Mouse (Mus musculus) cerebellum, adult 2 months (tissue): ENCODE results near the gene Dlg1.

Source experiments
- CTCF ChIP-seq: fragments of 200-500 bp; IDR thresholded peaks from 2 replicates; pipeline ENCODE4 v1.5.1; 2011; ENCODE audit warnings: low read depth, mild to moderate bottlenecking, control low read depth, low read length, moderate library complexity, borderline replicate concordance; ENCODE audit not compliant: insufficient read depth
- POLR2A ChIP-seq: fragments of 200-500 bp; IDR thresholded peaks from 2 replicates; pipeline ENCODE4 v1.6.1; 2011; ENCODE audit warnings: low read length, control low read depth, borderline replicate concordance; ENCODE audit not compliant: insufficient read depth

- TF ChIP-seq CTCF (no peak), POLR2A (no peak)
These were observed 169.6 kb downstream of the Dlg1 start for GRCm38 (mm10) chr16:31832630-31833422.
